Mouse (Mus musculus) embryonic fibroblast, embryonic 13.5 days (primary cell): ENCODE results near the gene Txnrd3. TPM values are rescaled to one million over a fixed set of nuclear protein-coding genes. Genes with fewer than 3 reads are reported as not detected.

Experiments
- H3K27ac ChIP-seq: 2 replicates; pipeline ENCODE4 v1.5.1; 2012; ENCODE audit warnings: low read length, control low read depth, inconsistent platforms; ENCODE audit not compliant: insufficient read depth
- H3K4me1 ChIP-seq: 2 replicates; pipeline ENCODE4 v1.6.1; 2011; ENCODE audit warnings: low read length; ENCODE audit not compliant: control insufficient read depth, insufficient read depth
- H3K4me3 ChIP-seq: 2 replicates; pipeline ENCODE4 v1.5.1; 2011; ENCODE audit warnings: mild to moderate bottlenecking, control low read depth, low read length; ENCODE audit not compliant: insufficient read depth
- CTCF ChIP-seq: IDR thresholded peaks from 2 replicates; pipeline ENCODE4 v1.5.1; 2011; ENCODE audit warnings: mild to moderate bottlenecking, control low read depth, low read length, moderate library complexity, borderline replicate concordance; ENCODE audit not compliant: insufficient read depth
- polyA plus RNA-seq: library from polyadenylated mRNA; stranded (reverse); fragments of >200 nt; gene quantifications from 2 replicates; pipeline ENCODE4 v1.2.4, GENCODE M21; 2011; ENCODE audit warnings: low read depth; ENCODE audit not compliant: missing spikeins, insufficient read length

Gene Txnrd3
- polyA plus RNA-seq, 1 experiment: 5.5 TPM

GRCm38 (mm10) chr6:89718051-89718450 lies 74.3 kb downstream of the Txnrd3 start:
- Histone ChIP-seq H3K27ac (no peak overlapping the region), H3K4me1 (no peaks in the 10 kb centered on the region), H3K4me3 (no peak overlapping the region)
- TF ChIP-seq CTCF: no peak

Other genes starting within 250 kb of the Txnrd3 start
- gene Chchd6, start 48.3 kb upstream of the Txnrd3 start, polyA plus RNA-seq: 11.6 and 14.4 TPM in 2 replicates
- gene Vmn1r40, start 63.6 kb downstream of the Txnrd3 start, polyA plus RNA-seq: not detected in 2 replicates
- not detected in 2 replicates for gene Vmn1r41, start 96.8 kb downstream of the Txnrd3 start, polyA plus RNA-seq
- gene Vmn1r42, start 232.4 kb downstream of the Txnrd3 start, polyA plus RNA-seq: not detected in 2 replicates
- 0.10 TPM in 1 of 2 replicates, not detected in the other for gene Vmn1r43, start 232.4 kb downstream of the Txnrd3 start, polyA plus RNA-seq
- gene Vmn1r44, start 239.7 kb downstream of the Txnrd3 start, polyA plus RNA-seq: not detected in 2 replicates